Mouse (Mus musculus) neutrophil, adult 59 days (primary cell): ENCODE measurements around the gene Med8. TPM values are rescaled to one million over a fixed set of nuclear protein-coding genes. Genes with fewer than 3 reads are reported as not detected.

Experiments
- total RNA-seq, 2 experiments: library from RNA; stranded (reverse); gene quantifications; 1 replicate in 1 of 2; 2 replicates in 1 of 2; pipeline ENCODE4 v1.2.4; 2023

The Med8 gene
- total RNA-seq: 10 to 100 TPM; 73.2 to 77.9 TPM

GRCm38 (mm10) chr4:118409142-118409900 is at the start of gene Med8, which contains the start of gene Szt2:
TSS of gene Med8 (plus strand) at chr4:118409337.
TSS of gene Szt2 (minus strand) at chr4:118409273.

GRCm38 (mm10) chr4:118427768-118428451 is 18.8 kb downstream of the Med8 start, which contains the start of gene Elovl1:
TSS of gene Elovl1 (plus strand) at chr4:118428093.

GRCm38 (mm10) chr4:118436820-118437603 is 27.9 kb downstream of the Med8 start, which contains the start of gene Cdc20:
TSS of gene Cdc20 (minus strand) at chr4:118437352.

GRCm38 (mm10) chr4:118457345-118457975 is 48.3 kb downstream of the Med8 start, which contains the start of gene Mpl:
TSS of gene Mpl (minus strand) at chr4:118457513.

Other genes with a start within 250 kb of the Med8 start
- gene Kdm4a, start 229.3 kb upstream of the Med8 start, total RNA-seq: 10 to 100 TPM; 52.6 to 60.7 TPM
- gene Ptprf, start 117.9 kb upstream of the Med8 start, total RNA-seq: under 1 TPM; 0.24 to 0.49 TPM
- gene Szt2, start 64 bp upstream of the Med8 start, total RNA-seq: 10 to 100 TPM; 55.4 to 57.5 TPM
- gene Elovl1, start 18.8 kb downstream of the Med8 start, total RNA-seq: 10 to 100 TPM; 80.1 to 91.1 TPM
- 10 to 100 TPM; 61.8 to 67.5 TPM for gene Cdc20, start 28.0 kb downstream of the Med8 start, total RNA-seq
- under 1 TPM; 0.58 to 0.77 TPM for gene Mpl, start 48.2 kb downstream of the Med8 start, total RNA-seq
- 1 to 10 TPM; 2.9 to 3.3 TPM for gene Tie1, start 80.7 kb downstream of the Med8 start, total RNA-seq
- not detected for gene 2610528J11Rik, start 117.7 kb downstream of the Med8 start, total RNA-seq
- gene Tmem125, start 134.7 kb downstream of the Med8 start, total RNA-seq: not detected
- gene Cfap57, start 211.4 kb downstream of the Med8 start, total RNA-seq: 1 to 10 TPM; 2.1 to 3.0 TPM
- 10 to 100 TPM; 42.1 to 46.5 TPM for gene Ebna1bp2, start 211.5 kb downstream of the Med8 start, total RNA-seq
- not detected for gene Olfr62, start 249.6 kb downstream of the Med8 start, total RNA-seq